8 mouse cellular contexts compared by ENCODE assay signal in the genomic region with DNA sequence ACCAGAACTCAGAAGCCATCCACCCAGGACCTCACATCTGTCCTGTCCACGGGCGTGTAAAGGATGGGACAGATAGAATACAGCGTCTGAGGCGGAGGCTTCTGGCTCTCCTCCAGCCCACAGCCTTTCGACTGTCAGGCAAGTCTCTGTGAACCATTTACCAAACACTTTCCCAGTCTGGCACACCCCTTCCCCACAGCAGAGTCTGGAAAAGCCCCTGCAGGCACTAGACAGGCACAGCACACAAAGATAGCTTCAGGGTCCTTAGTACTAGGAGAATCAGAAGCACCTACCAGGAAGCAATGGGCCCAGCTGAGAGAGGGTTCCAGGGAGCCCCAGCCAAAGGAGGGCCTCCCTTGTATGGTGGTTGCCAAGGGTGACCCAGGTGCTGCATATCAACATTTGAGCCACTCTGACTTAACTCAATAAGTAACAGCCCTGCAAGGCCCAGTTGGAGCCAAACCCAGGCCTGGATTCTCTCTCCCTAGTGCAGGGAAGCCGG. TPM values are rescaled to one million over a fixed set of nuclear protein-coding genes. Genes with fewer than 3 reads are reported as not detected.
DNase-seq lines count a peak whose midpoint lies in the region; ATAC-seq and TF ChIP-seq lines count a peak whose summit lies in the region.

No protein-coding gene starts in this region.

- no peak for TF ChIP-seq POLR2A in ES-Bruce4 (IDR thresholded peaks at IDR 0.05; ENCODE audit: insufficient read depth, low read length)

- H3K4me1 ChIP-seq in ES-Bruce4 (ENCODE audit: control insufficient read depth, insufficient read depth, low read length), result peaks cover 3% of the 10 kb centered on the region
- H3K4me1 ChIP-seq in forebrain, postnatal 0 days (ENCODE audit: insufficient read depth), result no peaks in the 10 kb centered on the region
- H3K4me1 ChIP-seq in hindbrain, embryonic 16.5 days (ENCODE audit: control insufficient read depth, insufficient read depth, low read depth, low read length), result peaks cover 9% of the 10 kb centered on the region
- peaks cover 11% of the 10 kb centered on the region for H3K4me1 ChIP-seq in liver, postnatal 0 days (ENCODE audit: insufficient read depth)

- 24% methylated on average over 6 of the region's 6 CpGs for WGBS in forebrain, postnatal 0 days
- WGBS in hindbrain, embryonic 16.5 days, result 26% methylated on average over 6 of the region's 6 CpGs
- 33% methylated on average over 6 of the region's 6 CpGs for WGBS in liver, postnatal 0 days (ENCODE audit: insufficient replicate concordance)

- H3K27ac ChIP-seq in ES-Bruce4 (ENCODE audit: insufficient read depth, low read length), result no peak overlapping the region
- H3K27ac ChIP-seq in forebrain, postnatal 0 days (ENCODE audit: low read depth, low read length), result no peak overlapping the region
- H3K27ac ChIP-seq in hindbrain, embryonic 16.5 days (ENCODE audit: low read depth, low read length), result peak overlapping the region; percentile 9; the same call in 1 of the 2 replicates
- H3K27ac ChIP-seq in liver, postnatal 0 days (ENCODE audit: low read depth), result no peak overlapping the region

- H3K36me3 ChIP-seq in ES-Bruce4 (ENCODE audit: control insufficient read depth, insufficient read depth, low read length, poor library complexity, severe bottlenecking), result no peaks in the 10 kb centered on the region
- H3K36me3 ChIP-seq in forebrain, postnatal 0 days (ENCODE audit: insufficient read depth), result no peaks in the 10 kb centered on the region
- no peaks in the 10 kb centered on the region for H3K36me3 ChIP-seq in hindbrain, embryonic 16.5 days (ENCODE audit: control insufficient read depth, insufficient read depth, low read length)
- no peaks in the 10 kb centered on the region for H3K36me3 ChIP-seq in liver, postnatal 0 days (replicated peaks; ENCODE audit: insufficient read depth, low read length)

- H3K9ac ChIP-seq in ES-Bruce4 (ENCODE audit: low read depth, poor library complexity, severe bottlenecking), result no peak overlapping the region
- no peak overlapping the region for H3K9ac ChIP-seq in forebrain, postnatal 0 days
- H3K9ac ChIP-seq in hindbrain, embryonic 16.5 days (ENCODE audit: low read depth, low read length), result peak overlapping the region; percentile 13; the same call in 1 of the 2 replicates
- H3K9ac ChIP-seq in liver, postnatal 0 days (replicated peaks), result no peak overlapping the region

- no peak for TF ChIP-seq CTCF in ES-Bruce4 (IDR thresholded peaks at IDR 0.05; ENCODE audit: low read depth, low read length)
- no peak for TF ChIP-seq CTCF in forebrain, postnatal 0 days (IDR thresholded peaks at IDR 0.05; ENCODE audit: low read depth)
- TF ChIP-seq CTCF in liver, postnatal 0 days (IDR thresholded peaks at IDR 0.05; ENCODE audit: low read depth), result no peak

- ATAC-seq in forebrain, postnatal 0 days, result peak; percentile 70
- peak; percentile 72 for ATAC-seq in hindbrain, embryonic 16.5 days
- peak; percentile 57; the same call in 1 of the 2 replicates for ATAC-seq in liver, postnatal 0 days

- TF ChIP-seq EP300 in ES-Bruce4 (IDR thresholded peaks at IDR 0.05; ENCODE audit: insufficient read depth, low read depth, low read length), result no peak
- TF ChIP-seq EP300 in liver, postnatal 0 days (IDR thresholded peaks at IDR 0.05; ENCODE audit: low read depth), result no peak

- no peaks in the 10 kb centered on the region for H3K9me3 ChIP-seq in ES-Bruce4 (replicated peaks; ENCODE audit: control insufficient read depth, insufficient read depth, low read length, poor library complexity, severe bottlenecking)
- no peaks in the 10 kb centered on the region for H3K9me3 ChIP-seq in forebrain, postnatal 0 days (ENCODE audit: low read length)
- no peaks in the 10 kb centered on the region for H3K9me3 ChIP-seq in hindbrain, embryonic 16.5 days (ENCODE audit: control insufficient read depth, low read length)
- H3K9me3 ChIP-seq in liver, postnatal 0 days (ENCODE audit: low read length), result no peaks in the 10 kb centered on the region

- peak; percentile 69 for DNase-seq in ZHBTc4 (ENCODE audit: low read depth, low spot score)
- no peak for DNase-seq in forebrain, postnatal 0 days
- DNase-seq in liver, postnatal 0 days, result no peak
- DNase-seq in ovary, postnatal 10 days (ENCODE audit: low spot score), result peak; percentile 40
- no peak for DNase-seq in frontal cortex, adult 2 months (ENCODE audit: extremely low spot score in 1 of 2, low spot score in 1 of 2)
- DNase-seq in layer of hippocampus, adult 9-10 months (ENCODE audit: low spot score), result no peak

- no peak overlapping the region for H3K4me2 ChIP-seq in forebrain, postnatal 0 days (ENCODE audit: low read depth)
- H3K4me2 ChIP-seq in hindbrain, embryonic 16.5 days (ENCODE audit: low read length), result no peak overlapping the region
- no peak overlapping the region for H3K4me2 ChIP-seq in liver, postnatal 0 days (ENCODE audit: low read depth, low read length)

- H3K27me3 ChIP-seq in ES-Bruce4 (ENCODE audit: control insufficient read depth, insufficient read depth, low read length, poor library complexity, severe bottlenecking), result no peaks in the 10 kb centered on the region
- H3K27me3 ChIP-seq in forebrain, postnatal 0 days (ENCODE audit: insufficient read depth, low read length), result no peaks in the 10 kb centered on the region
- H3K27me3 ChIP-seq in hindbrain, embryonic 16.5 days (replicated peaks; ENCODE audit: control insufficient read depth, insufficient read depth, low read length), result no peaks in the 10 kb centered on the region
- no peaks in the 10 kb centered on the region for H3K27me3 ChIP-seq in liver, postnatal 0 days (ENCODE audit: insufficient read depth, low read length)

- H3K4me3 ChIP-seq in ES-Bruce4 (ENCODE audit: low read depth, low read length), result peak overlapping the region; percentile 17; the same call in 1 of the 2 replicates
- no peak overlapping the region for H3K4me3 ChIP-seq in forebrain, postnatal 0 days (ENCODE audit: low read depth, low read length)
- H3K4me3 ChIP-seq in hindbrain, embryonic 16.5 days (ENCODE audit: low read length), result no peak overlapping the region
- H3K4me3 ChIP-seq in liver, postnatal 0 days (ENCODE audit: low read depth, low read length), result no peak overlapping the region

RNA-seq across cellular contexts. Expression of a gene that starts 0.8 kb away (rescaled TPM):
- polyA plus RNA-seq in ES-Bruce4 (2011; ENCODE audit: insufficient read depth, insufficient read length, low read depth, missing spikeins), result 2.3 and 3.7 TPM in 2 replicates
- 1.4 and 1.9 TPM in 2 replicates for total RNA-seq in forebrain, postnatal 0 days (2014; rRNA removed)
- polyA plus RNA-seq in forebrain, postnatal 0 days (2015; fragmentation: Nextera tagmentation; extraction: Ambion mirVana), result 1.5 and 2.4 TPM in 2 replicates
- 3.1 and 3.4 TPM in 2 replicates for polyA plus RNA-seq in hindbrain, embryonic 16.5 days (2015; fragmentation: Nextera tagmentation; extraction: Ambion mirVana)
- 0.83 and 0.86 TPM in 2 replicates for polyA plus RNA-seq in liver, postnatal 0 days (2015; fragmentation: Nextera tagmentation; extraction: Ambion mirVana)
- polyA plus RNA-seq in frontal cortex, adult 2 months (2012; rRNA removed), result 0.84 and 1.1 TPM in 2 replicates

Comparison
In these comparisons a context has a peak if more than half of its experiments do, and no peak if none do; other contexts are left out.
1. DNase-seq: peak in ZHBTc4 (single experiment) and ovary, postnatal 10 days (single experiment); none in forebrain, postnatal 0 days (single experiment), liver, postnatal 0 days (single experiment), frontal cortex, adult 2 months (0 of 2) and layer of hippocampus, adult 9-10 months (single experiment).
2. Peak in every context shown above with its lines, with median percentiles within 50 percentile points of each other: ATAC-seq.